Mouse (Mus musculus): ENCODE results near the gene 4930467E23Rik. TPM values are rescaled to one million over a fixed set of nuclear protein-coding genes. Genes with fewer than 3 reads are reported as not detected.
"Not testable (repeated sequence)": the region's sequence is repeated elsewhere in the genome, so short reads cannot be mapped to it uniquely, and the experiment has no call there.

Gene 4930467E23Rik
- total RNA-seq, 1 experiment: not detected

- TF ChIP-seq ZC3H11A (IDR thresholded peaks at IDR 0.05; ENCODE audit: borderline replicate concordance, low read depth, low read length): peak; percentile 23; the same call in 1 of the 2 replicates
- DNase-seq (ENCODE audit: low read depth, low spot score): peak; percentile 76
- H3K36me3 ChIP-seq (ENCODE audit: control insufficient read depth, insufficient read depth, low read length, poor library complexity, severe bottlenecking); H3K27ac ChIP-seq (ENCODE audit: insufficient read depth, low read depth, low read length, poor library complexity, severe bottlenecking); H3K9me3 ChIP-seq (ENCODE audit: control insufficient read depth, insufficient read depth, low read depth, low read length); H3K9ac ChIP-seq (ENCODE audit: insufficient read depth, low read depth, low read length, poor library complexity, severe bottlenecking); H3K4me1 ChIP-seq (ENCODE audit: control insufficient read depth in 2 of 2, insufficient read depth in 2 of 2, low read length in 2 of 2, poor library complexity in 1 of 2); H3K4me3 ChIP-seq (ENCODE audit: insufficient read depth in 1 of 2, low read depth in 1 of 2, low read length in 2 of 2, poor library complexity in 1 of 2, severe bottlenecking in 1 of 2); in situ Hi-C loops (cut with MboI; ENCODE audit: low sequenced_read_pairs in 2 of 2, unreplicated experiment in 2 of 2): not testable (repeated sequence)
Observed at GRCm38 (mm10) chr8:19706918-19707760, 22.2 kb upstream of the 4930467E23Rik start.

GRCm38 (mm10) chr8:19707761-19708443, 21.5 kb upstream of the 4930467E23Rik start:
- in situ Hi-C loops (cut with MboI; ENCODE audit: low sequenced_read_pairs in 2 of 2, unreplicated experiment in 2 of 2); H3K36me3 ChIP-seq (ENCODE audit: control insufficient read depth, insufficient read depth, low read length, poor library complexity, severe bottlenecking); H3K9me3 ChIP-seq (ENCODE audit: control insufficient read depth, insufficient read depth, low read depth, low read length); H3K4me1 ChIP-seq (ENCODE audit: control insufficient read depth in 2 of 2, insufficient read depth in 2 of 2, low read length in 2 of 2, poor library complexity in 1 of 2); DNase-seq (ENCODE audit: low read depth, low spot score); H3K27ac ChIP-seq (ENCODE audit: insufficient read depth, low read depth, low read length, poor library complexity, severe bottlenecking); H3K4me3 ChIP-seq (ENCODE audit: insufficient read depth in 1 of 2, low read depth in 1 of 2, low read length in 2 of 2, poor library complexity in 1 of 2, severe bottlenecking in 1 of 2); H3K9ac ChIP-seq (ENCODE audit: insufficient read depth, low read depth, low read length, poor library complexity, severe bottlenecking): not testable (repeated sequence)

- H3K9me3 ChIP-seq (ENCODE audit: control insufficient read depth, insufficient read depth, low read depth, low read length); H3K36me3 ChIP-seq (ENCODE audit: control insufficient read depth, insufficient read depth, low read length, poor library complexity, severe bottlenecking); H3K4me3 ChIP-seq (ENCODE audit: insufficient read depth in 1 of 2, low read depth in 1 of 2, low read length in 2 of 2, poor library complexity in 1 of 2, severe bottlenecking in 1 of 2); in situ Hi-C loops (cut with MboI; ENCODE audit: low sequenced_read_pairs in 2 of 2, unreplicated experiment in 2 of 2); H3K4me1 ChIP-seq (ENCODE audit: control insufficient read depth in 2 of 2, insufficient read depth in 2 of 2, low read length in 2 of 2, poor library complexity in 1 of 2); DNase-seq (ENCODE audit: low read depth, low spot score); H3K9ac ChIP-seq (ENCODE audit: insufficient read depth, low read depth, low read length, poor library complexity, severe bottlenecking); H3K27ac ChIP-seq (ENCODE audit: insufficient read depth, low read depth, low read length, poor library complexity, severe bottlenecking): not testable (repeated sequence)
Observed at GRCm38 (mm10) chr8:19708976-19709375, 20.4 kb upstream of the 4930467E23Rik start.

- H3K36me3 ChIP-seq (ENCODE audit: control insufficient read depth, insufficient read depth, low read length, poor library complexity, severe bottlenecking); DNase-seq (ENCODE audit: low read depth, low spot score); H3K27ac ChIP-seq (ENCODE audit: insufficient read depth, low read depth, low read length, poor library complexity, severe bottlenecking); H3K9ac ChIP-seq (ENCODE audit: insufficient read depth, low read depth, low read length, poor library complexity, severe bottlenecking); H3K4me1 ChIP-seq (ENCODE audit: control insufficient read depth in 2 of 2, insufficient read depth in 2 of 2, low read length in 2 of 2, poor library complexity in 1 of 2); H3K4me3 ChIP-seq (ENCODE audit: insufficient read depth in 1 of 2, low read depth in 1 of 2, low read length in 2 of 2, poor library complexity in 1 of 2, severe bottlenecking in 1 of 2); in situ Hi-C loops (cut with MboI; ENCODE audit: low sequenced_read_pairs in 2 of 2, unreplicated experiment in 2 of 2); H3K9me3 ChIP-seq (ENCODE audit: control insufficient read depth, insufficient read depth, low read depth, low read length): not testable (repeated sequence)
Observed at GRCm38 (mm10) chr8:19709488-19709887, 19.9 kb upstream of the 4930467E23Rik start.

- H3K9ac ChIP-seq (ENCODE audit: insufficient read depth, low read depth, low read length, poor library complexity, severe bottlenecking); in situ Hi-C loops (cut with MboI; ENCODE audit: low sequenced_read_pairs in 2 of 2, unreplicated experiment in 2 of 2); H3K4me1 ChIP-seq (ENCODE audit: control insufficient read depth in 2 of 2, insufficient read depth in 2 of 2, low read length in 2 of 2, poor library complexity in 1 of 2); H3K27ac ChIP-seq (ENCODE audit: insufficient read depth, low read depth, low read length, poor library complexity, severe bottlenecking); H3K4me3 ChIP-seq (ENCODE audit: insufficient read depth in 1 of 2, low read depth in 1 of 2, low read length in 2 of 2, poor library complexity in 1 of 2, severe bottlenecking in 1 of 2); H3K36me3 ChIP-seq (ENCODE audit: control insufficient read depth, insufficient read depth, low read length, poor library complexity, severe bottlenecking); H3K9me3 ChIP-seq (ENCODE audit: control insufficient read depth, insufficient read depth, low read depth, low read length); DNase-seq (ENCODE audit: low read depth, low spot score): not testable (repeated sequence)
Observed at GRCm38 (mm10) chr8:19711171-19711860, 18.1 kb upstream of the 4930467E23Rik start.

- in situ Hi-C loops (cut with MboI; ENCODE audit: low sequenced_read_pairs in 2 of 2, unreplicated experiment in 2 of 2); H3K4me3 ChIP-seq (ENCODE audit: insufficient read depth in 1 of 2, low read depth in 1 of 2, low read length in 2 of 2, poor library complexity in 1 of 2, severe bottlenecking in 1 of 2); H3K9me3 ChIP-seq (ENCODE audit: control insufficient read depth, insufficient read depth, low read depth, low read length); DNase-seq (ENCODE audit: low read depth, low spot score); H3K27ac ChIP-seq (ENCODE audit: insufficient read depth, low read depth, low read length, poor library complexity, severe bottlenecking); H3K36me3 ChIP-seq (ENCODE audit: control insufficient read depth, insufficient read depth, low read length, poor library complexity, severe bottlenecking); H3K4me1 ChIP-seq (ENCODE audit: control insufficient read depth in 2 of 2, insufficient read depth in 2 of 2, low read length in 2 of 2, poor library complexity in 1 of 2); H3K9ac ChIP-seq (ENCODE audit: insufficient read depth, low read depth, low read length, poor library complexity, severe bottlenecking): not testable (repeated sequence)
Observed at GRCm38 (mm10) chr8:19712227-19712750, 17.1 kb upstream of the 4930467E23Rik start.

- in situ Hi-C loops (cut with MboI; ENCODE audit: low sequenced_read_pairs in 2 of 2, unreplicated experiment in 2 of 2): not testable (repeated sequence)
Observed at GRCm38 (mm10) chr8:19712816-19713215, 16.6 kb upstream of the 4930467E23Rik start.

More at GRCm38 (mm10) chr8:19712816-19713215, 16.6 kb upstream of the 4930467E23Rik start:
- not testable (repeated sequence) for H3K27ac ChIP-seq (ENCODE audit: insufficient read depth, low read depth, low read length, poor library complexity, severe bottlenecking); H3K4me3 ChIP-seq (ENCODE audit: insufficient read depth in 1 of 2, low read depth in 1 of 2, low read length in 2 of 2, poor library complexity in 1 of 2, severe bottlenecking in 1 of 2); H3K9ac ChIP-seq (ENCODE audit: insufficient read depth, low read depth, low read length, poor library complexity, severe bottlenecking); DNase-seq (ENCODE audit: low read depth, low spot score); H3K9me3 ChIP-seq (ENCODE audit: control insufficient read depth, insufficient read depth, low read depth, low read length); H3K4me1 ChIP-seq (ENCODE audit: control insufficient read depth in 2 of 2, insufficient read depth in 2 of 2, low read length in 2 of 2, poor library complexity in 1 of 2); H3K36me3 ChIP-seq (ENCODE audit: control insufficient read depth, insufficient read depth, low read length, poor library complexity, severe bottlenecking)
